Mouse (Mus musculus) lung, embryonic 16.5 days (tissue): ENCODE data around the gene E330017A01Rik. TPM values are rescaled to one million over a fixed set of nuclear protein-coding genes. Genes with fewer than 3 reads are reported as not detected.

Experiments
- ATAC-seq: fragments of 200-750 bp; cut with Nextera tagmentation; 2 replicates; pipeline ENCODE4 v1.8.0; 2017; ENCODE audit warnings: low read depth, mild to moderate bottlenecking, moderate library complexity
- H3K27ac ChIP-seq: fragments of 300-500 bp; sonication (generic); 2 replicates; pipeline ENCODE4 v1.5.1; 2014; ENCODE audit warnings: mild to moderate bottlenecking, control low read depth, low read length
- H3K27me3 ChIP-seq: fragments of 300-500 bp; sonication (generic); 2 replicates; pipeline ENCODE4 v1.6.1; 2014; ENCODE audit warnings: low read depth, low read length, mixed read lengths; ENCODE audit not compliant: control insufficient read depth, insufficient read depth
- H3K36me3 ChIP-seq: fragments of 300-500 bp; sonication (generic); 2 replicates; pipeline ENCODE4 v1.6.1; 2014; ENCODE audit warnings: low read length; ENCODE audit not compliant: control insufficient read depth, insufficient read depth
- H3K4me1 ChIP-seq: fragments of 300-500 bp; sonication (generic); replicated peaks from 2 replicates; pipeline ENCODE4 v1.6.1; 2014; ENCODE audit warnings: low read length, mixed read lengths; ENCODE audit not compliant: control insufficient read depth, insufficient read depth
- H3K4me2 ChIP-seq: fragments of 300-500 bp; sonication (generic); 2 replicates; pipeline ENCODE4 v1.6.1; 2014; ENCODE audit warnings: low read depth, low read length, control low read depth
- H3K4me3 ChIP-seq: fragments of 300-500 bp; sonication (generic); 2 replicates; pipeline ENCODE4 v1.5.1; 2014; ENCODE audit warnings: mild to moderate bottlenecking, low read length, control low read depth
- H3K9ac ChIP-seq: fragments of 300-500 bp; sonication (generic); 2 replicates; pipeline ENCODE4 v1.6.1; 2014; ENCODE audit warnings: low read length, control low read depth
- H3K9me3 ChIP-seq: fragments of 300-500 bp; sonication (generic); 2 replicates; pipeline ENCODE4 v1.6.1; 2016; ENCODE audit warnings: low read length; ENCODE audit not compliant: control insufficient read depth
- WGBS: fragments of 180-500 bp; shearing (Covaris S2); extraction: QIAGEN DNeasy Blood & Tissue Kit; methylation state at CpG from one replicate; pipeline ENCODE4 v1.1.7; 2014; 5-methylcytosine and 5-hydroxymethylcytosine counted together
- polyA plus RNA-seq: library from polyadenylated mRNA; unstranded; fragments of >200 nt; fragmentation: Nextera tagmentation; extraction: Ambion mirVana; gene quantifications from 2 replicates; pipeline ENCODE4 v1.2.1, GENCODE M21; 2015

Gene E330017A01Rik
- polyA plus RNA-seq, 1 experiment from 2014 or later: not detected

DNA sequence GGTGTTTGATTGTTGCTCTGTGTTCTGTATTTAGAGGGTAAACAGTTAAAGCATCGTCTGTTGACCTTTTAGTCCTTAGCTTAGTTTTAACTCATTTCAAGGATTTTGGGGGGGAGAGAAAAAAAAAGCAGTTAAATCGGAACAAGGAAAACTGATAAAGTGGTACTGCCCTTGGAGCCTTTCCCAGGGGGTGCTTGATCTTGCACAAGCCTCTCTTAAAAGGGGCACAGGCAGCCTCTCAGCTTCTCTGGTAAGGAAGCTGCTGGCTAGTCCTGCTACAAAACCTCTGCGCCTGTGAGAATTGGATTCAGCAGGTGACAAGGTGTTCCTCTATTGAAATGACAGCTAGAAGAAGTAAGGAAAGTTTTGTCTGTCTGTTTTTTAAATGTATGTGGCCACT is 16.2 kb downstream of the E330017A01Rik start:
- 61% methylated on average over 3 of the region's 3 CpGs for WGBS
- no peaks in the 10 kb centered on the region for H3K9me3 ChIP-seq
- H3K4me2 ChIP-seq: no peak overlapping the region
- H3K36me3 ChIP-seq: no peaks in the 10 kb centered on the region
- peaks cover 3% of the 10 kb centered on the region; the same call in 1 of the 2 replicates for H3K4me1 ChIP-seq
- H3K4me3 ChIP-seq: no peak overlapping the region
- no peak overlapping the region for H3K9ac ChIP-seq
- no peaks in the 10 kb centered on the region for H3K27me3 ChIP-seq
- H3K27ac ChIP-seq: no peak overlapping the region
- ATAC-seq: peak; percentile 64; the same call in 1 of the 2 replicates

DNA sequence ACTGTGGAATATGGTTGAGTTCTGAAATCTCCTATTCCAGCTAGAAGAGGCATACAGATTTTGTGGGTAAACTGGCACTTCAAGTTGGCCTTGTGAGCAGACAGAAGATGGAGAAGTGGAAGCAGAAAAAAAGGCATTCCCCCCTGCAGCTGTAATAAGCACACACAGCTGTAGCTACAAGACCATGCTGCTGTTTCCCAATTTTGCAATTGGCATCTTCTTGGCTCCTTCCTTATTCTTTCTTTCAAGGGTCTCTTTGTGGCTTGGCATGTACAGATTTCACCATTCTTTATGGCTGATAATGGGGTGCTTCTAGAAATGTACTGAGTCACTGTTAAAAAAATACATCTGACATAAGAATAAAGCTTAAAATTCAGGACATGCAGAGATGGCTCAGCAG is 21.2 kb downstream of the E330017A01Rik start:
- Histone ChIP-seq H3K27ac (no peak overlapping the region), H3K4me2 (no peak overlapping the region), H3K9me3 (no peaks in the 10 kb centered on the region), H3K4me3 (no peak overlapping the region), H3K4me1 (no peaks in the 10 kb centered on the region), H3K27me3 (no peaks in the 10 kb centered on the region), H3K36me3 (no peaks in the 10 kb centered on the region), H3K9ac (no peak overlapping the region)
- no peak for ATAC-seq

DNA sequence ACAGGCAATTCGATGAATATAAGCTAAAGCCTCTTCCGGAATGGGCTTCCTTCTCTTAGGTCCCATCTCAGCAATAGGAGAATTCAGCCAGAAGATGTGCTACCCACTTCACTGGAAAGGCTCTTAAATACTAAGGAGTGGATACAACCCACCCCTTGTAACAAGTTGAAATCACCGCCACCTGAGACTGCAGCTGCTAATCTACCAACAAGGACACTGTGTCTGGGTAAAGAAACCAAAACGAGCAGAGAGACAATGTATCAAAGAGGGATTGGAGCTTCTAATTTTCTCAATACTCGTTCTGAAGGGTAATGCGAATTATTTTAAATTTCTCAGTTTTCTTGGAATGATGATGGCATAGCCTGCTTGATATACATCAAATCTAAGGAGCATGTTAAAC is 21.7 kb downstream of the E330017A01Rik start, which contains the start of gene Gm813:
Gene Gm813 (minus strand): TSS at position 101 of the 400 bp plus-strand sequence.
- Histone ChIP-seq H3K9ac (no peak within 1 kb of the TSS), H3K27ac (no peak within 1 kb of the TSS), H3K9me3 (no peaks in the 10 kb centered on the region), H3K36me3 (no peaks in the 10 kb centered on the region), H3K4me3 (no peak within 1 kb of the TSS), H3K27me3 (no peaks in the 10 kb centered on the region), H3K4me1 (no peaks in the 10 kb centered on the region), H3K4me2 (no peak within 1 kb of the TSS)
- 86% methylated on average over 6 of the region's 6 CpGs for WGBS
- no peak for ATAC-seq

GRCm38 (mm10) chr16:58612969-58613368 is 25.6 kb downstream of the E330017A01Rik start:
- Histone ChIP-seq H3K27ac (no peak overlapping the region), H3K4me2 (no peak overlapping the region), H3K9ac (no peak overlapping the region), H3K9me3 (no peaks in the 10 kb centered on the region), H3K36me3 (no peaks in the 10 kb centered on the region), H3K4me1 (no peaks in the 10 kb centered on the region), H3K4me3 (no peak overlapping the region), H3K27me3 (no peaks in the 10 kb centered on the region)
- ATAC-seq: no peak
- 62% methylated on average over 3 of the region's 3 CpGs for WGBS

- no peak overlapping the region for H3K4me3 ChIP-seq
- 0 out of 2 replicates have a peak, but pooled peaks have one; percentile 34 for ATAC-seq
- no peaks in the 10 kb centered on the region for H3K27me3 ChIP-seq
- H3K9me3 ChIP-seq: no peaks in the 10 kb centered on the region
- no peaks in the 10 kb centered on the region for H3K4me1 ChIP-seq
- H3K36me3 ChIP-seq: no peaks in the 10 kb centered on the region
- H3K9ac ChIP-seq: no peak overlapping the region
- no peak overlapping the region for H3K27ac ChIP-seq
- no peak overlapping the region for H3K4me2 ChIP-seq
- 40% methylated on average over 5 of the region's 5 CpGs for WGBS
Measured at GRCm38 (mm10) chr16:58607101-58607500, 31.4 kb downstream of the E330017A01Rik start.

GRCm38 (mm10) chr16:58604680-58605079 is 33.9 kb downstream of the E330017A01Rik start:
- H3K4me2 ChIP-seq: no peak overlapping the region
- no peaks in the 10 kb centered on the region for H3K36me3 ChIP-seq
- H3K27ac ChIP-seq: no peak overlapping the region
- H3K4me3 ChIP-seq: no peak overlapping the region
- H3K27me3 ChIP-seq: no peaks in the 10 kb centered on the region
- H3K4me1 ChIP-seq: no peaks in the 10 kb centered on the region
- no peak for ATAC-seq
- H3K9ac ChIP-seq: no peak overlapping the region
- H3K9me3 ChIP-seq: no peaks in the 10 kb centered on the region

DNA sequence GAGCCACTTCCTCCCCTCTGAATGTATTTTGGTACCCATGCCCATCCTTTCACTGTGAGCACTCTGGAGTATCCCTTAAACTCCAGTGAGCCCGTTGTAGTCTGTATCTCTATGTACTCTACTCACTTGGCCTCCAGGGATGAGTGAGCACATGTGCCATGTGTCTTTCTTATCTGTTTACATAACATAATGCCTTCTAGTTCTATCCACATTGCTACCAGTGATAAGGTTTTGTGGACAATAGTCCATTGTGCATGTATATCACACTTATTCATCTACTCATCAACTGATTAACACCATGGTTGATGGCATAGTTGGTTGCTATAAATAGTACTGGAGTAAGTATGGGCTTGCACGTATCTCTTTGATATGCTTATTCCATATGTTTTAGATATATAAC is 34.7 kb downstream of the E330017A01Rik start:
- Histone ChIP-seq H3K36me3 (no peaks in the 10 kb centered on the region), H3K9me3 (no peaks in the 10 kb centered on the region), H3K4me2 (no peak overlapping the region), H3K27me3 (no peaks in the 10 kb centered on the region), H3K4me3 (no peak overlapping the region), H3K9ac (no peak overlapping the region), H3K4me1 (no peaks in the 10 kb centered on the region), H3K27ac (no peak overlapping the region)
- WGBS: 65% methylated on average over 2 of the region's 2 CpGs
- ATAC-seq: no peak

DNA sequence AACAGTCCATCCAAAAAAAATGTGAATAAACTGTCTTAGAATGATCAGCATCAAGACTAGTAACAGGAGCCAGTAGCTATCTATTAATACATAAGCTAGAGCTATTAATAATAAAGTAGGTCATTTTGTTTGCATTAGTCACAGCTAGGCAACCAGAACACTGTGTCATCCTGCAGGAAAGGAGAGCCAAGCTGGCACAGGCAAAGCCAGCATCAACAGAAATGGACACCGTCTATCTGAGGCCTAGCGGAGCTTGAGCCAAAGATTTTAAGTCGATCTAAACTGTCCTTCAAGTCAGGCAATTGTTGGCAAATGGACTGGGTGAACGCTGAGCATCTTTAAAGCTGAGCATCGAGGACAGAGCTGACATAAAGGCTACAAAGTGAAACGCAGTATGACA is 37.7 kb downstream of the E330017A01Rik start:
- Histone ChIP-seq H3K4me1 (no peaks in the 10 kb centered on the region), H3K36me3 (no peaks in the 10 kb centered on the region), H3K4me2 (no peak overlapping the region), H3K27me3 (no peaks in the 10 kb centered on the region), H3K4me3 (no peak overlapping the region), H3K9ac (no peak overlapping the region), H3K9me3 (no peaks in the 10 kb centered on the region), H3K27ac (no peak overlapping the region)
- 86% methylated on average over 6 of the region's 6 CpGs for WGBS
- no peak for ATAC-seq

GRCm38 (mm10) chr16:58591299-58591698 is 47.2 kb downstream of the E330017A01Rik start:
- WGBS: 68% methylated on average over 3 of the region's 3 CpGs

GRCm38 (mm10) chr16:58589444-58589843 is 49.1 kb downstream of the E330017A01Rik start:
- Histone ChIP-seq H3K9me3 (no peaks in the 10 kb centered on the region), H3K4me3 (no peak overlapping the region), H3K4me2 (no peak overlapping the region), H3K27ac (no peak overlapping the region), H3K36me3 (no peaks in the 10 kb centered on the region), H3K4me1 (no peaks in the 10 kb centered on the region), H3K9ac (no peak overlapping the region), H3K27me3 (no peaks in the 10 kb centered on the region)
- no peak for ATAC-seq

More at GRCm38 (mm10) chr16:58591299-58591698, 47.2 kb downstream of the E330017A01Rik start:
- Histone ChIP-seq H3K27ac (no peak overlapping the region), H3K36me3 (no peaks in the 10 kb centered on the region), H3K4me2 (no peak overlapping the region), H3K9ac (no peak overlapping the region), H3K9me3 (no peaks in the 10 kb centered on the region), H3K4me1 (no peaks in the 10 kb centered on the region), H3K27me3 (no peaks in the 10 kb centered on the region), H3K4me3 (no peak overlapping the region)
- no peak for ATAC-seq
